Mouse (Mus musculus): ENCODE measurements around the gene Odf3. TPM values are rescaled to one million over a fixed set of nuclear protein-coding genes. Genes with fewer than 3 reads are reported as not detected.
A peak's percentile ranks its signal among the peaks of the same experiment; 100 is the strongest.

The Odf3 gene
- total and polyA plus RNA-seq, 2 experiments = not detected

DNA sequence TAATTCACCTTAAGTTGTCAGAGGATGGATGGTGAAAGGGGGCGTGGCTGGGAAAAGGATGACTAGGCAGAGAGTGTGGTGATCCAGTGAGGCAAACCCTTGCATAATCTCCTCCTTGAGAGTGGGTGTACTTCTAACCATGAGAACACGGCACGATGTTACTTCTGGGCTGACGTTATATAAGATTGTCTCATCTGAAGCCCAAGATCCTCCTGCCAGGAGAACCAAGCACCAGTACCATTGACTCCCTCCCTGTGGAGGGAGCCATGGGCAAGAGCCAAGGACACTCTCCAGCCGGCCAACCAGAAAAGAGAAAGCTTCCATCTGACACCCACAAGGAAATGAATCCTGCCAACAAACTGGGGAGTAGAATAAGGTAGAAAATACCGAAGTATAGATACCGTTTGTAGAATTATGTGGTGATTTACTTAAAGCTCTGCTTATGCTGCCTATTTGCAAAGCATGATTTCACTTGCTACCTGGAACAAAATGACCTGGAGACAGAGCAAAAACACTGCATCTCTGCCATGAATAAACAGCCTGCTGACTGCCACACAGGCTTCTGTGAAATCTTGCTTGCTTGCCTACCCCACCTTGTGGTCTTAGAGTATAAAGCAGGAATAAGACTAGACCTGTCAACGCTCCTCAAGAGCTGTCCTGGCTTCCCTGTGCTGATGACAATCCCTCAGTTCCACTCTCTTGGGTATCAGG lies 19.3 kb upstream of the Odf3 start:
- DNase-seq (ENCODE audit: extremely low read depth, low read depth, low spot score) = peak; percentile 68
- H3K4me3 ChIP-seq (ENCODE audit: insufficient read depth, low read depth, low read length) = peak overlapping the region; percentile 5; the same call in 1 of the 2 replicates
- TF ChIP-seq POLR2A (IDR thresholded peaks at IDR 0.05; ENCODE audit: extremely low read depth, insufficient read depth, low read length) (no peak), CTCF (IDR thresholded peaks at IDR 0.05; ENCODE audit: low read depth, low read length) (peak; percentile 35; the same call in 1 of the 2 replicates)

DNA sequence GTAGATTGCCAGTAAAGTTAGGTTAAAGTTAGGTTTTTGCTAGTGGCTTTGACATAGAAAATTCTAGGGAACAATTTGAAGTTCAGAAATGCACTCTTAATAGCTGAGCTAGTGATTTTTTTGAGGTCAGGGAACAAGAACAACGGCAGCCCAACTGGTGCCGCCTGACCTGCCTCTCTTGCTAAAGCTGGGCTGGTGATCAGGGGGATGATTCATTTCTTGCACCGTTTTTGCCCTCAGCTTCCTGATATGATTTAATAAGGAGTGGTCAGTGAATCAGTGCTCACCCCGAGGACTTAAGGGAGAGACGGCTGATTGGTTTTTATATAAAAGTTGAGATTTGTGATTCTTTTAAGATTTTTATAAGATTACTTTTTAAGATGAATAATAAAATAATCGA lies 16.2 kb upstream of the Odf3 start:
- TF ChIP-seq POLR2A (IDR thresholded peaks at IDR 0.05; ENCODE audit: extremely low read depth, insufficient read depth, low read length) (no peak), CTCF (IDR thresholded peaks at IDR 0.05; ENCODE audit: low read depth, low read length) (no peak)
- DNase-seq (ENCODE audit: extremely low read depth, low read depth, low spot score) = no peak
- Histone ChIP-seq H3K4me1 (ENCODE audit: control insufficient read depth, insufficient read depth, low read length) (peaks cover 8% of the 10 kb centered on the region), H3K36me3 (ENCODE audit: control insufficient read depth, insufficient read depth, low read length) (no peaks in the 10 kb centered on the region), H3K27ac (replicated peaks; ENCODE audit: insufficient read depth, low read depth, low read length) (no peak overlapping the region), H3K27me3 (ENCODE audit: control insufficient read depth, insufficient read depth, low read length) (no peaks in the 10 kb centered on the region), H3K4me3 (ENCODE audit: insufficient read depth, low read depth, low read length) (no peak overlapping the region), H3K9ac (ENCODE audit: low read depth, low read length) (no peak overlapping the region), H3K79me2 (ENCODE audit: control insufficient read depth, insufficient read depth, low read length) (peaks cover 3% of the 10 kb centered on the region; the same call in 1 of the 2 replicates)
- 69% methylated on average over 6 of the region's 6 CpGs for WGBS

More for the DNA sequence above, 19.3 kb upstream of the Odf3 start:
- Histone ChIP-seq H3K9ac (ENCODE audit: low read depth, low read length) (no peak overlapping the region), H3K4me1 (ENCODE audit: control insufficient read depth, insufficient read depth, low read length) (peaks cover 8% of the 10 kb centered on the region), H3K27ac (replicated peaks; ENCODE audit: insufficient read depth, low read depth, low read length) (peak overlapping the region; percentile 26), H3K36me3 (ENCODE audit: control insufficient read depth, insufficient read depth, low read length) (no peaks in the 10 kb centered on the region), H3K79me2 (ENCODE audit: control insufficient read depth, insufficient read depth, low read length) (no peaks in the 10 kb centered on the region), H3K27me3 (ENCODE audit: control insufficient read depth, insufficient read depth, low read length) (no peaks in the 10 kb centered on the region)
- WGBS = 6% methylated on average over 8 of the region's 8 CpGs

DNA sequence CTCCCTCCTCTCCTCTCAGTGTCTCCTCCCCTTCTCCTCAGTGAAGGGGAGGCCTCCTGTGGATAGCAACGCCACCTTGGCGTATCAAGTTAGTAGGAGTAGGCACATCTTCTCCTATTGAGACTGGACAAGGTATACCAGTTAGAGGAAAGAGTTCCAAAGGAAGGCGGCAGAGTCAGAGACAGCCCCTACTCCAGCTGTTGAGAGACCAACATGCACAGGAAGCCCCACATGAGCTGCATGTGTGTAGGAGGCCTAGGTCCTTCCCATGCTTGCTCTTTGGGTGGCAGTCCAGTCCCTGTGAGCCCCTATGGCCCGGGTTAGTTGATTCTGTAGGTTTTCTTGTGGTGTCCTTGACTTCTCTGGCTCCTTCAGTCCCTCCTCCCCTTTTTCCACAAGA lies 14.3 kb upstream of the Odf3 start:
- H3K27me3 ChIP-seq (ENCODE audit: control insufficient read depth, insufficient read depth, low read length) = no peaks in the 10 kb centered on the region
- no peak overlapping the region for H3K4me3 ChIP-seq (ENCODE audit: insufficient read depth, low read depth, low read length)
- H3K36me3 ChIP-seq (ENCODE audit: control insufficient read depth, insufficient read depth, low read length) = peaks cover 14% of the 10 kb centered on the region
- 86% methylated on average over 4 of the region's 4 CpGs for WGBS
- no peak for DNase-seq (ENCODE audit: extremely low read depth, low read depth, low spot score)
- no peak overlapping the region for H3K9ac ChIP-seq (ENCODE audit: low read depth, low read length)
- peaks cover 21% of the 10 kb centered on the region for H3K4me1 ChIP-seq (ENCODE audit: control insufficient read depth, insufficient read depth, low read length)
- H3K27ac ChIP-seq (replicated peaks; ENCODE audit: insufficient read depth, low read depth, low read length) = no peak overlapping the region
- H3K79me2 ChIP-seq (ENCODE audit: control insufficient read depth, insufficient read depth, low read length) = peaks cover 3% of the 10 kb centered on the region; the same call in 1 of the 2 replicates
- no peak for TF ChIP-seq CTCF (IDR thresholded peaks at IDR 0.05; ENCODE audit: low read depth, low read length)
- TF ChIP-seq POLR2A (IDR thresholded peaks at IDR 0.05; ENCODE audit: extremely low read depth, insufficient read depth, low read length) = no peak

DNA sequence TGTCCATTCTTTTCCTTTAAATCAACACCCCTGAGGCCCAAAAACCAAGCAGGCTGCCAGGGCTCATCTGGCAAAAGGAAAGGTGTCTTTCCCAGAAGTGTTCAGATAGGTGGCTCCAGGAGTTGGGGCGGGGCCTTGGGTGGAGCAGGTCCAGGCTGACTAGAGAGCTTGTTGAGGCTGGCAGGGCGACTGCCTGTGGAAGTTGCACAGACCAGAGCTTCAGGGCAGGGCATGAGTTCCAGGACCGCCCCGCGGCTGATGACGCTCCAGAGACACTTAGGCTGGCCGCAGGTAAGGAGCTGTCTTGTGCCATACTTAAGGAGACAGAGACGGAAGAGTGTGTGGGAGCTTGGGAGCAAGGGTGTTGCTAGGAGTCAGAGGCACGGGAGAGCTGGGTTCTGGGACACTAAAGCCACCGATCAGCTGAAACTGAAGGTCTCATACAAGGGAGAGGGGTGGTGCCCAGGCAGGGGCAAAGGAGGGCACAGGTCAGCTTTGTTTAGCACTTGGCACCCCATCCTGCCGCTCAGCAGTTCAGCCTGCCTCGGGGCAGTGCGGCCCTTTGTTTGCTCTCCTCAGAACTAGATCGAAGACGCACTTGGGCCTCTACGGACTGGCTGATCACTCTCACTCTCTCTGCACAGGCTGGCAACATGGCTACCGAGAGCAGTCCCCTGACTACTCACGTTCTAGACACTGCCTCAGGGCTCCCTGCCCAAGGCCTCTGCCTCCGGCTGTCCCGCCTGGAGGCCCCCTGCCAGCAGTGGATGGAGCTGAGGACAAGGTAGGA lies 12.4 kb upstream of the Odf3 start, which contains the start of gene Urah:
TSS of gene Urah (plus strand) at position 51 of the 790 bp plus-strand sequence.
- H3K79me2 ChIP-seq (ENCODE audit: control insufficient read depth, insufficient read depth, low read length) = peaks cover 3% of the 10 kb centered on the region; the same call in 1 of the 2 replicates
- 20% methylated on average over 20 of the region's 20 CpGs for WGBS
- peak within 1 kb of the TSS; percentile 77 for H3K4me3 ChIP-seq (ENCODE audit: insufficient read depth, low read depth, low read length)
- peak within 1 kb of the TSS; percentile 98 for H3K27ac ChIP-seq (replicated peaks; ENCODE audit: insufficient read depth, low read depth, low read length)
- peak within 1 kb of the TSS; percentile 90 for H3K9ac ChIP-seq (ENCODE audit: low read depth, low read length)
- DNase-seq (ENCODE audit: extremely low read depth, low read depth, low spot score) = peak; percentile 97
- H3K27me3 ChIP-seq (ENCODE audit: control insufficient read depth, insufficient read depth, low read length) = no peaks in the 10 kb centered on the region
- H3K36me3 ChIP-seq (ENCODE audit: control insufficient read depth, insufficient read depth, low read length) = peaks cover 20% of the 10 kb centered on the region
- peaks cover 17% of the 10 kb centered on the region for H3K4me1 ChIP-seq (ENCODE audit: control insufficient read depth, insufficient read depth, low read length)
- TF ChIP-seq CTCF (IDR thresholded peaks at IDR 0.05; ENCODE audit: low read depth, low read length) = no peak
- peak; percentile 71; the same call in 1 of the 2 replicates for TF ChIP-seq POLR2A (IDR thresholded peaks at IDR 0.05; ENCODE audit: extremely low read depth, insufficient read depth, low read length)

DNA sequence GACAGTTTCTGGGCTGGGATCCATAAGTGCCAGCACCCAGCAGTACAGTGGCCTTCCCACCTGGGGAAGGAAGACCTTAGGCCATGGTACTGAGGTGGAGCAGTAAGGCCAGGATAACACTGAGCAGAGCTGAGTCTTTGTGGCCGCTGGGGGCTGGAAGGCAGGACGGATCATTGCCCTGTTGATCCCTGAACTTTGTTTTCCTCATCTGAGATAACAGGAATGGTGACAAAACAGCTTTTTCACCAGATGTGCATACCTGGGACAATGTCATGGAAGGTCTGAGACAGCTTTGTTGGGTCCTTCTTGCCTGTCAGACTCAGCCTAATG lies 11.9 kb upstream of the Odf3 start:
- TF ChIP-seq CTCF (IDR thresholded peaks at IDR 0.05; ENCODE audit: low read depth, low read length) (no peak), POLR2A (IDR thresholded peaks at IDR 0.05; ENCODE audit: extremely low read depth, insufficient read depth, low read length) (no peak)
- H3K27ac ChIP-seq (replicated peaks; ENCODE audit: insufficient read depth, low read depth, low read length) = peak overlapping the region; percentile 98
- H3K36me3 ChIP-seq (ENCODE audit: control insufficient read depth, insufficient read depth, low read length) = peaks cover 20% of the 10 kb centered on the region
- peak overlapping the region; percentile 90 for H3K9ac ChIP-seq (ENCODE audit: low read depth, low read length)
- H3K4me1 ChIP-seq (ENCODE audit: control insufficient read depth, insufficient read depth, low read length) = peaks cover 16% of the 10 kb centered on the region
- 11% methylated on average over 2 of the region's 2 CpGs for WGBS
- peak; percentile 78 for DNase-seq (ENCODE audit: extremely low read depth, low read depth, low spot score)
- peaks cover 3% of the 10 kb centered on the region; the same call in 1 of the 2 replicates for H3K79me2 ChIP-seq (ENCODE audit: control insufficient read depth, insufficient read depth, low read length)
- no peaks in the 10 kb centered on the region for H3K27me3 ChIP-seq (ENCODE audit: control insufficient read depth, insufficient read depth, low read length)
- H3K4me3 ChIP-seq (ENCODE audit: insufficient read depth, low read depth, low read length) = peak overlapping the region; percentile 77
